Mouse (Mus musculus): Measurements from ENCODE around the gene Gm29423.
"Not testable (repeated sequence)": the region's sequence is repeated elsewhere in the genome, so short reads cannot be mapped to it uniquely, and the experiment has no call there.

The Gm29423 gene

GRCm38 (mm10) chrY:70303187-70303586, at the start of gene Gm29423, which contains the start of gene Gm29644:
TSS of gene Gm29423 (minus strand) at chrY:70303287.
TSS of gene Gm29644 (minus strand) at chrY:70303343.
- DNase-seq (ENCODE audit: low spot score) = not testable (repeated sequence)

- DNase-seq (ENCODE audit: low spot score) = not testable (repeated sequence)
Measured at GRCm38 (mm10) chrY:70273542-70273941, 29.5 kb downstream of the Gm29423 start, which contains the start of gene Gm21118. TSS of gene Gm21118 (minus strand) at chrY:70273642.
